Mouse (Mus musculus) intestine, embryonic 15.5 days (tissue): ENCODE results near the gene Eif4a1. TPM values are rescaled to one million over a fixed set of nuclear protein-coding genes. Genes with fewer than 3 reads are reported as not detected.

Experiments used
- ATAC-seq: fragments of 200-750 bp; cut with Nextera tagmentation; 2 replicates; pipeline ENCODE4 v1.8.0; 2017; ENCODE audit warnings: moderate TSS enrichment, moderate library complexity
- H3K27ac ChIP-seq: fragments of 300-500 bp; sonication (generic); 2 replicates; pipeline ENCODE4 v1.5.1; 2015; ENCODE audit warnings: mild to moderate bottlenecking, inconsistent platforms
- H3K27me3 ChIP-seq: fragments of 300-500 bp; sonication (generic); replicated peaks from 2 replicates; pipeline ENCODE4 v1.6.1; 2015; ENCODE audit warnings: inconsistent platforms
- H3K36me3 ChIP-seq: fragments of 300-500 bp; sonication (generic); 2 replicates; pipeline ENCODE4 v1.6.1; 2015; ENCODE audit warnings: inconsistent platforms
- H3K4me1 ChIP-seq: fragments of 300-500 bp; sonication (generic); replicated peaks from 2 replicates; pipeline ENCODE4 v1.6.1; 2015; ENCODE audit warnings: inconsistent platforms
- H3K4me2 ChIP-seq: fragments of 300-500 bp; sonication (generic); replicated peaks from 2 replicates; pipeline ENCODE4 v1.6.1; 2015; ENCODE audit warnings: mild to moderate bottlenecking, inconsistent platforms
- H3K4me3 ChIP-seq: fragments of 300-500 bp; sonication (generic); replicated peaks from 2 replicates; pipeline ENCODE4 v1.5.1; 2015; ENCODE audit warnings: inconsistent platforms
- H3K9ac ChIP-seq: fragments of 300-500 bp; sonication (generic); 2 replicates; pipeline ENCODE4 v1.6.1; 2015; ENCODE audit warnings: inconsistent platforms
- H3K9me3 ChIP-seq: fragments of 300-500 bp; sonication (generic); 2 replicates; pipeline ENCODE4 v1.6.1; 2016; ENCODE audit warnings: inconsistent platforms
- WGBS: fragments of 180-500 bp; shearing (Covaris S2); methylation state at CpG from one replicate; pipeline ENCODE4 v1.1.7; 2015; 5-methylcytosine and 5-hydroxymethylcytosine counted together
- polyA plus RNA-seq: library from polyadenylated mRNA; unstranded; fragments of >200 nt; fragmentation: Nextera tagmentation; extraction: Ambion mirVana; gene quantifications from 2 replicates; pipeline ENCODE4 v1.2.1, GENCODE M21; 2015

Gene Eif4a1
- polyA plus RNA-seq, 1 experiment from 2014 or later, result 559 TPM

GRCm38 (mm10) chr11:69695361-69696181, 23.3 kb upstream of the Eif4a1 start, which contains the start of the genes Tnfsf12 and Tnfsfm13:
Tnfsf12 (minus strand) TSS chr11:69695849.
Tnfsfm13 (minus strand) TSS chr11:69696098.
- peak; percentile 81 for ATAC-seq
- WGBS, result 3% methylated on average over 36 of the region's 41 CpGs
- Histone ChIP-seq H3K4me3 (peak within 1 kb of the TSS; percentile 60), H3K27me3 (no peaks in the 10 kb centered on the region), H3K27ac (peak within 1 kb of the TSS; percentile 82), H3K4me1 (peaks cover 19% of the 10 kb centered on the region), H3K9me3 (no peaks in the 10 kb centered on the region), H3K9ac (peak within 1 kb of the TSS; percentile 81), H3K36me3 (no peaks in the 10 kb centered on the region), H3K4me2 (peak within 1 kb of the TSS; percentile 92)

DNA sequence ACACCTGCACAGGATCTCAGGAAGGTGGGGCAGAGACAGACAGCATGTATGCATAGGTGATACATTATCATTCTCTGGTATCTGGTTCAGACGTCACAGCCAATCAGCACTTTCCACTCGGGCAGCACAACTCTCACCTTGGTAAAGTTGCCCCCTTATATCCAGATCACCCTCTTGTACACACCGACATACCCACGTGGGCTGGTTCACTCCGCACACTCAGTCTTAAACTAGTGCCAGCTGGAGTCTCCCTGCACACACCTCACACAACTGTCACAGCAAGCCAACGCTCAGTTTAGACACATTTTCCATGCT, 22.8 kb upstream of the Eif4a1 start:
- 0 out of 2 replicates have a peak, but pooled peaks have one; percentile 17 for ATAC-seq
- H3K27me3 ChIP-seq, result no peaks in the 10 kb centered on the region
- WGBS, result 20% methylated on average over 6 of the region's 6 CpGs

DNA sequence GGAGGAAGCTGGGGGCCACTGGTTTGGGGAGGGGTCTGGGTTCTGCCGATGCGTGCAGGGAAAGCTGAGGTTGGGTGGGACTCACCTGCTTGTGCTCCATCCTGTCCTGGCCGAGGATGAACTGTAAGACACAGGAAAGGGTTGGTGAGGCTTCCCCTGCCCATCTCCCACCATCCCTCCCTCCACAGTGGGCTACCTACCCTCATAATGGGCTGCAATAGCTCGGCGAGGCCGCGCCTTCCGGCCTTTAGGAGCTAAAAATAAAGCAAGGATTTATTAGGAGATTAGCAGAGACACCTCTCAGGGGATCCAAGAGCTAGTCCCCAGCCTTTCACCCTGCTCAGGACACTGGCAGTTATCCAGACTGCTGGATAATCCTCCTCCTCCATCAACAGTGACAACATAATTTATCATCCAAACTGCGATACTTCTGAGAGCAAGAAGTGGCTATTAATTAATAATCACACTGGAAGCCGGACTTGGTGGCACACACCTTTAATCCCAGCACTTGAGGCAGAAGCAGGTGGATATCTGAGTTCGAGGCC, 21.3 kb upstream of the Eif4a1 start:
- Histone ChIP-seq H3K27ac (no peak overlapping the region), H3K9ac (no peak overlapping the region), H3K36me3 (no peaks in the 10 kb centered on the region), H3K4me2 (no peak overlapping the region), H3K9me3 (no peaks in the 10 kb centered on the region), H3K4me1 (peaks cover 17% of the 10 kb centered on the region), H3K27me3 (no peaks in the 10 kb centered on the region), H3K4me3 (no peak overlapping the region)
- 55% methylated on average over 11 of the region's 11 CpGs for WGBS
- ATAC-seq, result no peak

More for the DNA sequence above, 22.8 kb upstream of the Eif4a1 start:
- Histone ChIP-seq H3K4me2 (peak overlapping the region; percentile 92), H3K9ac (peak overlapping the region; percentile 81), H3K36me3 (no peaks in the 10 kb centered on the region), H3K9me3 (no peaks in the 10 kb centered on the region), H3K4me1 (peaks cover 19% of the 10 kb centered on the region), H3K27ac (peak overlapping the region; percentile 82; the same call in 1 of the 2 replicates), H3K4me3 (peak overlapping the region; percentile 60)

- H3K9ac ChIP-seq, result no peak overlapping the region
- H3K27me3 ChIP-seq, result no peaks in the 10 kb centered on the region
- H3K4me3 ChIP-seq, result no peak overlapping the region
- no peaks in the 10 kb centered on the region for H3K9me3 ChIP-seq
- peak; percentile 65 for ATAC-seq
- H3K36me3 ChIP-seq, result no peaks in the 10 kb centered on the region
- H3K27ac ChIP-seq, result no peak overlapping the region
- 75% methylated on average over 6 of the region's 6 CpGs for WGBS
- H3K4me2 ChIP-seq, result no peak overlapping the region
- peaks cover 17% of the 10 kb centered on the region for H3K4me1 ChIP-seq
Observed at GRCm38 (mm10) chr11:69692863-69693262, 20.6 kb upstream of the Eif4a1 start.

- peaks cover 17% of the 10 kb centered on the region for H3K4me1 ChIP-seq
Observed at GRCm38 (mm10) chr11:69692196-69692811, 20.1 kb upstream of the Eif4a1 start.

DNA sequence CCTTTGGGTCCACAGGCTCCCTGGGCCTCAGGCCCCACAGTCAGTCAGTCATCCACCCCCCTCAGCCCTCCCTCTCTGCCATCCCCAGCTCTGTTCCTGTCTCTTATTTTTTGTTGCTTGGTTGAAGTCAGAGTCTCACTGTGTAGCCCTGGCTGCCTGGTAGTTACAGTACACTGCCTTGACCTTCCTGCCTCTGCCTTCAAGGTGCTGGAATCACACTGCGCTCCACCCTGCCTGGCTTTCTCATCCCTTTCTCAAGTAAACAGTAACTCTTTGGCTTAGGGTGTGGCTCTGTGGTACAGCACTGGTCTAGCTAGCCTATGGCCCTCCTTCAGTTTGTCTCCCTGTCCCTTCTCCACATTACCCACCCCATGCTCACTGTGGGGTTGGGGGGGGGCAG, 17.7 kb upstream of the Eif4a1 start:
- H3K9ac ChIP-seq, result 0 out of 2 replicates have a peak overlapping the region, but pooled peaks have one; percentile 8
- no peak for ATAC-seq
- H3K27ac ChIP-seq, result no peak overlapping the region
- H3K9me3 ChIP-seq, result no peaks in the 10 kb centered on the region
- 92% methylated on average over 1 of the region's 1 CpGs for WGBS
- H3K4me3 ChIP-seq, result no peak overlapping the region
- no peaks in the 10 kb centered on the region for H3K36me3 ChIP-seq
- H3K27me3 ChIP-seq, result no peaks in the 10 kb centered on the region
- no peak overlapping the region for H3K4me2 ChIP-seq
- H3K4me1 ChIP-seq, result peaks cover 26% of the 10 kb centered on the region

More at GRCm38 (mm10) chr11:69692196-69692811, 20.1 kb upstream of the Eif4a1 start:
- H3K9ac ChIP-seq, result no peak overlapping the region
- H3K36me3 ChIP-seq, result no peaks in the 10 kb centered on the region
- no peak overlapping the region for H3K4me2 ChIP-seq
- no peak overlapping the region for H3K4me3 ChIP-seq
- no peak for ATAC-seq
- 73% methylated on average over 9 of the region's 9 CpGs for WGBS
- no peaks in the 10 kb centered on the region for H3K27me3 ChIP-seq
- no peak overlapping the region for H3K27ac ChIP-seq
- H3K9me3 ChIP-seq, result no peaks in the 10 kb centered on the region

GRCm38 (mm10) chr11:69687061-69687460, 14.8 kb upstream of the Eif4a1 start:
- no peaks in the 10 kb centered on the region for H3K36me3 ChIP-seq
- 47% methylated on average over 5 of the region's 5 CpGs for WGBS
- H3K9ac ChIP-seq, result peak overlapping the region; percentile 32; the same call in 1 of the 2 replicates
- H3K9me3 ChIP-seq, result no peaks in the 10 kb centered on the region
- no peak for ATAC-seq
- peaks cover 21% of the 10 kb centered on the region for H3K4me1 ChIP-seq
- no peak overlapping the region for H3K4me3 ChIP-seq
- no peak overlapping the region for H3K4me2 ChIP-seq
- no peaks in the 10 kb centered on the region for H3K27me3 ChIP-seq
- H3K27ac ChIP-seq, result peak overlapping the region; percentile 51; the same call in 1 of the 2 replicates

DNA sequence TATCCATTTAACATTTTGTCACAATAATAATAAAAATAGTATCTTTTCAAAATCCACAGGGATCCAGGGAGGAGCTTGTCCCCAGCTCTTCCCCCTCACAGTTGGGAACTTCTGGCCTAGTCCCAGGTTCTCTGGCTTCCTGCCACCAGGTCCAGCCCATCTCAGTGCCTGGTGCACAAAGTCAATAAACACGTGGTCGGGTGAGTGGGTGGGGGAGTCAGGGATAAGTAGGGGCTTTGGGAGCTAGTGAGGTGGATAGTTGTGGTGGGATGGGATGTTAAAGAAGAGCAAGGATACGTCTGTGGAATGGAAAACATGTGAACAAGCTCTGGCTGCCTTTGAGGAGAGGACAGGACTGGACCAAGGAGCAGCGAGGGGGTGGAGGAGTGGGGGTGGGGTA, 14.2 kb upstream of the Eif4a1 start:
- H3K4me2 ChIP-seq, result 0 out of 2 replicates have a peak overlapping the region, but pooled peaks have one; percentile 19
- H3K27me3 ChIP-seq, result no peaks in the 10 kb centered on the region
- 13% methylated on average over 4 of the region's 4 CpGs for WGBS
- no peak overlapping the region for H3K4me3 ChIP-seq
- no peak for ATAC-seq
- peak overlapping the region; percentile 32; the same call in 1 of the 2 replicates for H3K9ac ChIP-seq
- peak overlapping the region; percentile 51; the same call in 1 of the 2 replicates for H3K27ac ChIP-seq
- peaks cover 21% of the 10 kb centered on the region for H3K4me1 ChIP-seq
- H3K36me3 ChIP-seq, result no peaks in the 10 kb centered on the region
- H3K9me3 ChIP-seq, result no peaks in the 10 kb centered on the region

GRCm38 (mm10) chr11:69685526-69686148, 13.4 kb upstream of the Eif4a1 start, which contains the start of gene Tnfsf13:
Tnfsf13 (minus strand) TSS chr11:69685784.
- WGBS, result 68% methylated on average over 10 of the region's 10 CpGs
- Histone ChIP-seq H3K27me3 (no peaks in the 10 kb centered on the region), H3K9me3 (no peaks in the 10 kb centered on the region), H3K4me3 (no peak within 1 kb of the TSS), H3K27ac (peak within 1 kb of the TSS; percentile 51), H3K36me3 (no peaks in the 10 kb centered on the region), H3K4me2 (0 out of 2 replicates have a peak within 1 kb of the TSS, but pooled peaks have one; percentile 19), H3K4me1 (peaks cover 22% of the 10 kb centered on the region), H3K9ac (peak within 1 kb of the TSS; percentile 32; the same call in 1 of the 2 replicates)
- no peak for ATAC-seq

- H3K9ac ChIP-seq, result no peak overlapping the region; the same call in 1 of the 2 replicates
- H3K36me3 ChIP-seq, result no peaks in the 10 kb centered on the region
- H3K4me3 ChIP-seq, result no peak overlapping the region
- no peak overlapping the region for H3K27ac ChIP-seq
- WGBS, result 87% methylated on average over 6 of the region's 6 CpGs
- H3K27me3 ChIP-seq, result no peaks in the 10 kb centered on the region
- no peaks in the 10 kb centered on the region for H3K9me3 ChIP-seq
- H3K4me1 ChIP-seq, result peaks cover 29% of the 10 kb centered on the region
- no peak overlapping the region for H3K4me2 ChIP-seq
- ATAC-seq, result no peak
Observed at GRCm38 (mm10) chr11:69684936-69685335, 12.7 kb upstream of the Eif4a1 start.

DNA sequence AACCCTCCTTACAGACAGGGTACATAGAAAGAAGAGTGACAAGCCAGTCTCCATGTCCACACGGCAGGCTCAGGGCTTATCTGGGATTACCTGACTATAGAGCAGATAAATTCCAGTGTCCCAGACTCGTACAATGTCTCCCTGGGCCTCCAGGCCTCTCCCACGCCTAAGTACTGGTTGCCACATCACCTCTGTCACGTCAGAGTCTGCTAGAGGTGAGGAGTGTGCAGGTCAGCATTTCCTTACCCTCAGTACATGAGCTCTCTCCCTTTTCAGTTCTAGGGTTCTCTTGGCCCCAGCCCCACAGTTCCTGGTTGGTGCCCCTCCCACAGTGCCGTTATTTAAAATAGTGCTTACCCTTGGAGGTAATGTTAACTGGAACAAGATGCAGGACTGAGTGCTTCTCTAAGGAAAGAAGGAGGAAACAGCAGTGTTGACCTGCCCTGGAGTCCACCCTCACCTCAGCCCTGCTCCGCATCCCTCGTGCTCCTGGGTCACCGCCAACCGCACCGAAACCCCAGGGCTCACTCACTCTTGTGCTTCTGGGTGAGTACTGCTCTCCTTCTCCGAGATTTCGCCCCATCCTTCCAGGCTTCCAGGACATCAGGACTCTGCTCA, 12.0 kb upstream of the Eif4a1 start:
- 77% methylated on average over 12 of the region's 12 CpGs for WGBS
- Histone ChIP-seq H3K27ac (peak overlapping the region; percentile 56; the same call in 1 of the 2 replicates), H3K9ac (no peak overlapping the region)

More for the DNA sequence above, 12.0 kb upstream of the Eif4a1 start:
- H3K36me3 ChIP-seq, result no peaks in the 10 kb centered on the region
- H3K4me3 ChIP-seq, result no peak overlapping the region
- peak; percentile 21; the same call in 1 of the 2 replicates for ATAC-seq
- H3K27me3 ChIP-seq, result no peaks in the 10 kb centered on the region
- no peak overlapping the region for H3K4me2 ChIP-seq
- H3K4me1 ChIP-seq, result peaks cover 29% of the 10 kb centered on the region
- no peaks in the 10 kb centered on the region for H3K9me3 ChIP-seq
